Mouse (Mus musculus) testis, postnatal 14 days (tissue): ENCODE results near the gene Serp1.
"Not testable (repeated sequence)": the region's sequence is repeated elsewhere in the genome, so short reads cannot be mapped to it uniquely, and the experiment has no call there.

ENCODE experiments used
- DNase-seq: peaks from one replicate; pipeline ENCODE4 v3.0.0; 2021; ENCODE audit warnings: low spot score

Gene Serp1

GRCm38 (mm10) chr3:58508020-58508750, 17.5 kb downstream of the Serp1 start:
- DNase-seq = peak; percentile 36

GRCm38 (mm10) chr3:58504676-58505075, 21.0 kb downstream of the Serp1 start:
- DNase-seq = no peak

- no peak for DNase-seq
These were observed 21.9 kb downstream of the Serp1 start for GRCm38 (mm10) chr3:58503720-58504333.

GRCm38 (mm10) chr3:58501961-58502360, 23.7 kb downstream of the Serp1 start:
- no peak for DNase-seq

- no peak for DNase-seq
These were observed 32.1 kb downstream of the Serp1 start for GRCm38 (mm10) chr3:58493621-58494020.

GRCm38 (mm10) chr3:58490787-58491186, 34.9 kb downstream of the Serp1 start:
- no peak for DNase-seq

GRCm38 (mm10) chr3:58487999-58488775, 37.5 kb downstream of the Serp1 start:
- no peak for DNase-seq

- no peak for DNase-seq
These were observed 38.6 kb downstream of the Serp1 start for GRCm38 (mm10) chr3:58487121-58487520.

- DNase-seq = peak; percentile 8
These were observed 39.8 kb downstream of the Serp1 start for GRCm38 (mm10) chr3:58485883-58486282.

GRCm38 (mm10) chr3:58478755-58479455, 46.8 kb downstream of the Serp1 start:
- DNase-seq = no peak

- DNase-seq = not testable (repeated sequence)
These were observed 50.4 kb downstream of the Serp1 start for GRCm38 (mm10) chr3:58475298-58475697.
